ENCODE assay signal across 8 mouse cellular contexts in genomic region chr11:46275302-46275701, GRCm38 (mm10). TPM values are rescaled to one million over a fixed set of nuclear protein-coding genes. Genes with fewer than 3 reads are reported as not detected.
A peak's percentile ranks its signal among the peaks of the same experiment; 100 is the strongest.
DNase-seq lines count a peak whose midpoint lies in the region.

No protein-coding gene starts in this region.

- H3K4me1 ChIP-seq in midbrain, embryonic 10.5 days = no peaks in the 10 kb centered on the region

- H3K9me3 ChIP-seq in midbrain, embryonic 10.5 days (replicated peaks) = no peaks in the 10 kb centered on the region

- 8% methylated on average over 6 of the region's 6 CpGs for whole genome bisulfite sequencing in midbrain, embryonic 10.5 days

- DNase-seq in WW6 (ENCODE audit: low read depth, low spot score) = peak; percentile 65
- peak; percentile 83 to 88 for DNase-seq in cerebellum, postnatal 14 days
- DNase-seq in frontal cortex, postnatal 36 days (ENCODE audit: low spot score in 2 of 2) = peak; percentile 64 to 80
- peak; percentile 91 for DNase-seq in induced T-regulatory cell, adult 2 months (ENCODE audit: low read depth)
- peak; percentile 64 to 85 for DNase-seq in left cerebral cortex, postnatal 10 days (ENCODE audit: extremely low spot score in 1 of 2, low spot score in 2 of 2)
- DNase-seq in midbrain, embryonic 10.5 days (ENCODE audit: low spot score) = peak; percentile 74
- peak; percentile 68 for DNase-seq in right cerebral cortex, postnatal 25 days
- peak; percentile 55 to 74 for DNase-seq in urinary bladder, postnatal 4 days (ENCODE audit: low spot score in 2 of 2)

- peaks cover 67% of the 10 kb centered on the region for H3K36me3 ChIP-seq in midbrain, embryonic 10.5 days

- H3K4me3 ChIP-seq in midbrain, embryonic 10.5 days = no peak overlapping the region

- intact Hi-C loops in left cerebral cortex, postnatal 10 days (cut with DNase I) = loop anchor here (5.0 kb wide), 1 partner anchor 157 kb away; no protein-coding TSS in a partner anchor

- no peaks in the 10 kb centered on the region for H3K27me3 ChIP-seq in midbrain, embryonic 10.5 days (ENCODE audit: low read depth, poor library complexity, severe bottlenecking)

- H3K27ac ChIP-seq in midbrain, embryonic 10.5 days (replicated peaks) = no peak overlapping the region

RNA-seq across cellular contexts. Expression of gene Cyfip2, which starts 37.4 kb away (rescaled TPM):
- 100 to 1,000 TPM; 303 to 311 TPM for total RNA-seq in left cerebral cortex, postnatal 10 days (2021)
- polyA plus RNA-seq in midbrain, embryonic 10.5 days (2016; fragmentation: Nextera tagmentation; extraction: Ambion mirVana) = 20.4 and 27.9 TPM in 2 replicates

RNA-seq across cellular contexts. Expression of gene Fndc9, which starts 40.0 kb away (rescaled TPM):
- total RNA-seq in left cerebral cortex, postnatal 10 days (2021) = 10 to 100 TPM in 1 of 2 experiments, 1 to 10 TPM in 1; 9.6 to 10.0 TPM
- 0.51 and 0.75 TPM in 2 replicates for polyA plus RNA-seq in midbrain, embryonic 10.5 days (2016; fragmentation: Nextera tagmentation; extraction: Ambion mirVana)
